Mouse (Mus musculus) lung, postnatal 0 days (tissue): ENCODE results near the gene Klk8. TPM values are rescaled to one million over a fixed set of nuclear protein-coding genes. Genes with fewer than 3 reads are reported as not detected.

Source experiments
- ATAC-seq: fragments of 200-750 bp; cut with Nextera tagmentation; 2 replicates; pipeline ENCODE4 v1.8.0; 2017; ENCODE audit warnings: moderate library complexity
- DNase-seq: peaks from one replicate; pipeline ENCODE4 v3.0.0-alpha.2; 2016; ENCODE audit warnings: low spot score
- H3K27ac ChIP-seq: fragments of 300-500 bp; sonication (generic); 2 replicates; pipeline ENCODE4 v1.5.1; 2014; ENCODE audit warnings: antibody characterized with exemption, mild to moderate bottlenecking, low read length, mixed read lengths
- H3K27me3 ChIP-seq: fragments of 300-500 bp; sonication (generic); replicated peaks from 2 replicates; pipeline ENCODE4 v1.6.1; 2014; ENCODE audit warnings: low read length, mixed read lengths; ENCODE audit not compliant: insufficient read depth
- H3K36me3 ChIP-seq: fragments of 300-500 bp; sonication (generic); 2 replicates; pipeline ENCODE4 v1.6.1; 2014; ENCODE audit warnings: low read length, mixed read lengths; ENCODE audit not compliant: insufficient read depth
- H3K4me1 ChIP-seq: fragments of 300-500 bp; sonication (generic); 2 replicates; pipeline ENCODE4 v1.6.1; 2014; ENCODE audit warnings: antibody characterized with exemption, low read depth, low read length, mixed read lengths; ENCODE audit not compliant: insufficient read depth
- H3K4me2 ChIP-seq: fragments of 300-500 bp; sonication (generic); replicated peaks from 2 replicates; pipeline ENCODE4 v1.6.1; 2014; ENCODE audit warnings: low read depth, mild to moderate bottlenecking, low read length, moderate library complexity, mixed read lengths
- H3K4me3 ChIP-seq: fragments of 300-500 bp; sonication (generic); 2 replicates; pipeline ENCODE4 v1.5.1; 2014; ENCODE audit warnings: low read depth, low read length
- H3K9ac ChIP-seq: fragments of 300-500 bp; sonication (generic); replicated peaks from 2 replicates; pipeline ENCODE4 v1.6.1; 2014; ENCODE audit warnings: low read depth, mild to moderate bottlenecking
- H3K9me3 ChIP-seq: fragments of 300-500 bp; sonication (generic); 2 replicates; pipeline ENCODE4 v1.6.1; 2016; ENCODE audit warnings: low read length, mixed read lengths
- CTCF ChIP-seq: IDR thresholded peaks from 2 replicates; pipeline ENCODE4 v1.5.1; 2016; ENCODE audit warnings: antibody characterized with exemption, mild to moderate bottlenecking
- EP300 ChIP-seq: IDR thresholded peaks from 2 replicates; pipeline ENCODE4 v1.6.1; 2016; ENCODE audit warnings: antibody characterized with exemption, mild to moderate bottlenecking, control low read depth
- WGBS: fragments of 180-500 bp; shearing (Covaris S2); extraction: QIAGEN DNeasy Blood & Tissue Kit; methylation state at CpG from one replicate; pipeline ENCODE4 v1.1.7; 2014; 5-methylcytosine and 5-hydroxymethylcytosine counted together
- polyA plus RNA-seq: library from polyadenylated mRNA; unstranded; fragments of >200 nt; fragmentation: Nextera tagmentation; extraction: Ambion mirVana; gene quantifications from 2 replicates; pipeline ENCODE4 v1.2.1, GENCODE M21; 2015

Klk8 gene
- polyA plus RNA-seq, 1 experiment from 2014 or later, result 47.1 TPM

DNA sequence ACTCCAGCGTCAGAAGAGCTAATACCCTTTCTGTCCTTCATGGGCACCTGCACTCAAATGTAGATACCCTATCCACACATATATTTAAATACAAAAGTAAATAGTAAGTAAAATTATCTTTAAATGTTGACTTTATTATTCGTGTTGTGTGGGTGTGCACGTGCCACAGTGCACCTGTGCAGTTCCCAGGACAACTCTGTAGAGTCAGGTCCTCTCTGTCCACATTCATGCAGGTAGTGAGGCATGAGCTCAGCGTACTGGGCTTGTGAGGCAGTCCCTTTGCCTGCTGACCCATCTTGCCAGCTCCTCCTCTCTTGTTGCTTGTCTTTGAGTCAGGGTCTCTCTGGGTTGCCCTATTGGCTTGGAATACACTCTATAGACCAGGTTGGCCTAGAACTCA lies 30.3 kb downstream of the Klk8 start:
- Histone ChIP-seq H3K4me1 (no peaks in the 10 kb centered on the region), H3K9me3 (no peaks in the 10 kb centered on the region), H3K9ac (no peak overlapping the region), H3K36me3 (no peaks in the 10 kb centered on the region), H3K27me3 (no peaks in the 10 kb centered on the region), H3K4me3 (no peak overlapping the region), H3K27ac (no peak overlapping the region), H3K4me2 (no peak overlapping the region)
- ATAC-seq, result no peak
- no peak for DNase-seq
- 73% methylated on average over 4 of the region's 4 CpGs for WGBS
- no peak for TF ChIP-seq CTCF

DNA sequence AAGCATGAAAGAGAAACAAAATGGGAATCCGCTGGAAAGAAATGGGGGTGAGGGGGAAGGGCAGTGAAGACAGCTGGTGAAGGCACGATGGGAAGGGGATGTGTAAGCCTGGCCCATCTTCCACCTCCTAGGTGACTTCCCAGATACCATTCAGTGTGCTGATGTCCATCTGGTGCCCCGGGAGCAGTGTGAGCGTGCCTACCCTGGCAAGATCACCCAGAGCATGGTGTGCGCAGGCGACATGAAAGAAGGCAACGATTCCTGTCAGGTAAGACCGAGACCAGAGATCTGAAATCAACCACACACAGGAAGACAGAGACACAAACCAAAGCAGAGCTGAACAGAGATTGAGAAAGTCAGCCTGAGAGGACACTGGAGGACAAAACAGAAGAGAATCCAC lies 31.6 kb downstream of the Klk8 start:
- Histone ChIP-seq H3K4me2 (no peak overlapping the region), H3K27ac (no peak overlapping the region), H3K9ac (no peak overlapping the region), H3K4me3 (no peak overlapping the region), H3K27me3 (no peaks in the 10 kb centered on the region), H3K9me3 (no peaks in the 10 kb centered on the region), H3K4me1 (no peaks in the 10 kb centered on the region), H3K36me3 (no peaks in the 10 kb centered on the region)
- TF ChIP-seq EP300, result no peak
- no peak for TF ChIP-seq CTCF
- ATAC-seq (no peak), DNase-seq (no peak)
- WGBS, result 86% methylated on average over 8 of the region's 8 CpGs

DNA sequence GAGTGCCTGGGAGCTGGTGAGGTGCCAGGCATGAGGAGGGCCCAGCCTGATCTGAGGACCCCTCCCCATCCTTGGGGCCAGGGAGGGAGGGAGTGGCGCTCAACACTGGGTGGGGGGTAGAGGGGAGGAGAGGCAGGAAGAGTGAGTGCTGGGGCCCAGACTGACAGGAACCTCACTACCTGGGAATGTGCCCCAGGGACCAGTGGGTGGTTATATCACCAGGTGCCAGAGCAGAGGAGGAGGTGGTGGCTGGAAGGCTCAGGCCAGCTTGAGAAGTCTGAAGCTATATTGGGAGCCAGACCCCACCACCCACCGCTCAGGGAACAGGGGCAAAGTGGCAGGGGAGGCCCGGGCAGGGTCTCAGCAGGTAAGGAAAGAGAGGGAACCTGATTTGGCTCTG lies 44.3 kb downstream of the Klk8 start, which contains the start of gene Klk5:
TSS of gene Klk5 (plus strand) at position 271 of the 400 bp plus-strand sequence.
- no peak within 1 kb of the TSS for H3K4me3 ChIP-seq
- no peaks in the 10 kb centered on the region for H3K4me1 ChIP-seq
- DNase-seq (no peak), ATAC-seq (no peak)
- H3K4me2 ChIP-seq, result no peak within 1 kb of the TSS
- H3K27ac ChIP-seq, result no peak within 1 kb of the TSS
- no peak for TF ChIP-seq EP300
- no peak for TF ChIP-seq CTCF
- WGBS, result 66% methylated on average over 3 of the region's 3 CpGs
- no peaks in the 10 kb centered on the region for H3K36me3 ChIP-seq
- no peaks in the 10 kb centered on the region for H3K27me3 ChIP-seq
- no peaks in the 10 kb centered on the region for H3K9me3 ChIP-seq
- H3K9ac ChIP-seq, result no peak within 1 kb of the TSS

DNA sequence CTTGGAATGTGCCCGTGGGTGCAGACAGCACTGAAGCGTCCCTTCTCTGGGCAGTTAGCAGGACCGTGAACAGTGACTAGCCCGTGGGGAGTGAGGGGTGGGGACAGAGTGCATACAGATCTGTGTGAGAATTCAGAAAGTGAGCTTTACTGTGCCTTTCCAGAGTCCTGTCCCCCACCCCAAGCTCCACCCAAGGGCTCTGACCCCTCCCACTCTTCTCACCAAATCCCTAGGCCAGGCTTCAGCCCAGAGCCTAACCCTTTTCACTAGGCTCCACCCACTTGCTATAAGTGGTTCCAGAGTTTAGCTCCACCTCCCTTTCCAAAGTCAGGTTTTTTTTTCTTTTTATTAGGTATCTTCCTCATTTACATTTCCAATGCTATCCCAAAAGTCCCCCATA lies 46.4 kb downstream of the Klk8 start:
- H3K36me3 ChIP-seq, result no peaks in the 10 kb centered on the region
- no peak overlapping the region for H3K27ac ChIP-seq
- H3K4me2 ChIP-seq, result no peak overlapping the region
- no peaks in the 10 kb centered on the region for H3K27me3 ChIP-seq
- TF ChIP-seq CTCF, result no peak
- TF ChIP-seq EP300, result no peak
- no peaks in the 10 kb centered on the region for H3K4me1 ChIP-seq
- no peak overlapping the region for H3K9ac ChIP-seq
- 83% methylated on average over 4 of the region's 4 CpGs for WGBS
- H3K9me3 ChIP-seq, result no peaks in the 10 kb centered on the region
- no peak for ATAC-seq
- H3K4me3 ChIP-seq, result no peak overlapping the region
- no peak for DNase-seq

DNA sequence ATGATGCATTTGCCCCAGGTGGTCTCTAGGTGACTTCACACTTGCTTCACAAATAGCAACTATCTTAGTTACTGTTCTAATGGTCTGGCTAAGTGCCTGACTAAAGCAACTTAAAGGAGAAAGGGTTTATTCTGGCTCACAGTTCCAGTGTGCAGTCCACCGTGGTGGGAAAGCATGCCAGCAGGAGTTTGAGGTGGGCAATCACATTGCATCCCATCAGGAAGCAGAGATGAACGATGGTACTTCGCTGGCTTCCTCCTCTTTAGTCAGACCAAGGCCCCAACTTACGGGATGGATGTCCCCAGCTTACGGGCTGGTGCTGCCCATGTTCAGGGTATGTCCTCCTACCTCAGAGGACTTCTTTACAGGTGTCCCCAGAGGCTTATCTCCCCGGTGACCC lies 54.2 kb downstream of the Klk8 start:
- WGBS, result 84% methylated on average over 6 of the region's 6 CpGs
- H3K36me3 ChIP-seq, result no peaks in the 10 kb centered on the region
- no peak overlapping the region for H3K4me2 ChIP-seq
- H3K9ac ChIP-seq, result no peak overlapping the region
- no peaks in the 10 kb centered on the region for H3K4me1 ChIP-seq
- DNase-seq (no peak), ATAC-seq (no peak)
- no peak overlapping the region for H3K4me3 ChIP-seq
- no peaks in the 10 kb centered on the region for H3K9me3 ChIP-seq
- TF ChIP-seq CTCF (no peak), EP300 (no peak)
- H3K27me3 ChIP-seq, result no peaks in the 10 kb centered on the region
- no peak overlapping the region for H3K27ac ChIP-seq

Other genes with a start within 250 kb of the Klk8 start
- 1.7 and 1.8 TPM in 2 replicates for gene Zfp658, start 235.3 kb upstream of the Klk8 start, polyA plus RNA-seq
- 5.7 and 6.0 TPM in 2 replicates for gene Zfp719, start 218.0 kb upstream of the Klk8 start, polyA plus RNA-seq
- gene Zfp819, start 190.4 kb upstream of the Klk8 start, polyA plus RNA-seq, result 0.08 and 0.27 TPM in 2 replicates
- 0.07 and 0.08 TPM in 2 replicates for gene Ceacam18, start 162.9 kb upstream of the Klk8 start, polyA plus RNA-seq
- gene Siglece, start 137.4 kb upstream of the Klk8 start, polyA plus RNA-seq, result 3.2 and 4.0 TPM in 2 replicates
- 8.5 and 9.0 TPM in 2 replicates for gene Ctu1, start 125.6 kb upstream of the Klk8 start, polyA plus RNA-seq
- gene Klk14, start 107.2 kb upstream of the Klk8 start, polyA plus RNA-seq, result 0.31 and 0.39 TPM in 2 replicates
- 4.8 and 6.3 TPM in 2 replicates for gene Klk13, start 85.0 kb upstream of the Klk8 start, polyA plus RNA-seq
- gene Klk12, start 28.7 kb upstream of the Klk8 start, polyA plus RNA-seq, result not detected in 2 replicates
- 1.2 and 1.3 TPM in 2 replicates for gene Klk11, start 23.0 kb upstream of the Klk8 start, polyA plus RNA-seq
- gene Klk10, start 16.5 kb upstream of the Klk8 start, polyA plus RNA-seq, result 2.6 and 4.2 TPM in 2 replicates
- gene Klk9, start 5.7 kb upstream of the Klk8 start, polyA plus RNA-seq, result 0.15 and 0.25 TPM in 2 replicates
- not detected in 2 replicates for gene Klk7, start 13.7 kb downstream of the Klk8 start, polyA plus RNA-seq
- not detected in 2 replicates for gene Klk6, start 26.9 kb downstream of the Klk8 start, polyA plus RNA-seq
- gene Klk5, start 44.4 kb downstream of the Klk8 start, polyA plus RNA-seq, result not detected in 2 replicates
- gene Klk4, start 83.6 kb downstream of the Klk8 start, polyA plus RNA-seq, result not detected in 2 replicates
- gene Klk15, start 136.2 kb downstream of the Klk8 start, polyA plus RNA-seq, result not detected in 2 replicates
- gene Klk1b8, start 153.1 kb downstream of the Klk8 start, polyA plus RNA-seq, result not detected in 2 replicates
- not detected in 2 replicates for gene Klk1b1, start 169.2 kb downstream of the Klk8 start, polyA plus RNA-seq
- gene Klk1b9, start 178.5 kb downstream of the Klk8 start, polyA plus RNA-seq, result not detected in 2 replicates
- not detected in 2 replicates for gene Klk1b11, start 198.3 kb downstream of the Klk8 start, polyA plus RNA-seq
- not detected in 2 replicates for gene Klk1b26, start 214.6 kb downstream of the Klk8 start, polyA plus RNA-seq